Mouse (Mus musculus) forebrain, embryonic 14.5 days (tissue): Measurements from ENCODE around the gene Def6. TPM values are rescaled to one million over a fixed set of nuclear protein-coding genes. Genes with fewer than 3 reads are reported as not detected.

Experiments
- ATAC-seq: fragments of 200-750 bp; cut with Nextera tagmentation; 2 replicates; pipeline ENCODE4 v1.8.0; 2017; ENCODE audit warnings: mild to moderate bottlenecking, moderate library complexity
- DNase-seq: peaks from one replicate; pipeline ENCODE4 v3.0.0-alpha.2; 2015; ENCODE audit warnings: low spot score
- H3K27ac ChIP-seq: fragments of 300-500 bp; sonication (generic); 2 replicates; pipeline ENCODE4 v1.5.1; 2014; ENCODE audit warnings: low read depth, mild to moderate bottlenecking, control low read depth, low read length, moderate library complexity
- H3K27me3 ChIP-seq: fragments of 300-500 bp; sonication (generic); replicated peaks from 2 replicates; pipeline ENCODE4 v1.6.1; 2014; ENCODE audit warnings: low read length, control low read depth, mixed read lengths; ENCODE audit not compliant: control insufficient read depth, insufficient read depth
- H3K36me3 ChIP-seq: fragments of 300-500 bp; sonication (generic); 2 replicates; pipeline ENCODE4 v1.6.1; 2014; ENCODE audit warnings: low read length, control low read depth; ENCODE audit not compliant: control insufficient read depth, insufficient read depth
- H3K4me1 ChIP-seq: fragments of 300-500 bp; sonication (generic); 2 replicates; pipeline ENCODE4 v1.6.1; 2014; ENCODE audit warnings: antibody characterized with exemption, low read length, control low read depth; ENCODE audit not compliant: control insufficient read depth, insufficient read depth
- H3K4me2 ChIP-seq: fragments of 300-500 bp; sonication (generic); 2 replicates; pipeline ENCODE4 v1.6.1; 2014; ENCODE audit warnings: mild to moderate bottlenecking, control low read depth, low read length
- H3K4me3 ChIP-seq: fragments of 300-500 bp; sonication (generic); 2 replicates; pipeline ENCODE4 v1.5.1; 2014; ENCODE audit warnings: low read depth, low read length, control low read depth
- H3K9ac ChIP-seq: fragments of 300-500 bp; sonication (generic); 2 replicates; pipeline ENCODE4 v1.6.1; 2014; ENCODE audit warnings: mild to moderate bottlenecking, low read length, control low read depth, moderate library complexity
- H3K9me3 ChIP-seq: fragments of 300-500 bp; sonication (generic); replicated peaks from 2 replicates; pipeline ENCODE4 v1.6.1; 2016; ENCODE audit warnings: low read length, control low read depth, mixed read lengths; ENCODE audit not compliant: control insufficient read depth
- WGBS: fragments of 180-500 bp; shearing (Covaris S2); extraction: QIAGEN DNeasy Blood & Tissue Kit; methylation state at CpG from one replicate; pipeline ENCODE4 v1.1.7; 2014; 5-methylcytosine and 5-hydroxymethylcytosine counted together
- polyA plus RNA-seq: library from polyadenylated mRNA; unstranded; fragments of >200 nt; fragmentation: Nextera tagmentation; extraction: Ambion mirVana; gene quantifications from 2 replicates; pipeline ENCODE4 v1.2.1, GENCODE M21; 2014

Def6 gene
- polyA plus RNA-seq, 1 experiment from 2014 or later = 2.4 TPM

GRCm38 (mm10) chr17:28271537-28272266 is 64.1 kb downstream of the Def6 start:
- H3K4me3 ChIP-seq = no peak overlapping the region
- DNase-seq = no peak
- 0 out of 2 replicates have a peak overlapping the region, but pooled peaks have one; percentile 2 for H3K27ac ChIP-seq
- no peaks in the 10 kb centered on the region for H3K4me1 ChIP-seq
- no peak overlapping the region for H3K4me2 ChIP-seq
- WGBS = 79% methylated on average over 12 of the region's 12 CpGs
- no peaks in the 10 kb centered on the region for H3K36me3 ChIP-seq
- ATAC-seq = no peak
- no peaks in the 10 kb centered on the region for H3K27me3 ChIP-seq
- H3K9me3 ChIP-seq = no peaks in the 10 kb centered on the region
- H3K9ac ChIP-seq = no peak overlapping the region

DNA sequence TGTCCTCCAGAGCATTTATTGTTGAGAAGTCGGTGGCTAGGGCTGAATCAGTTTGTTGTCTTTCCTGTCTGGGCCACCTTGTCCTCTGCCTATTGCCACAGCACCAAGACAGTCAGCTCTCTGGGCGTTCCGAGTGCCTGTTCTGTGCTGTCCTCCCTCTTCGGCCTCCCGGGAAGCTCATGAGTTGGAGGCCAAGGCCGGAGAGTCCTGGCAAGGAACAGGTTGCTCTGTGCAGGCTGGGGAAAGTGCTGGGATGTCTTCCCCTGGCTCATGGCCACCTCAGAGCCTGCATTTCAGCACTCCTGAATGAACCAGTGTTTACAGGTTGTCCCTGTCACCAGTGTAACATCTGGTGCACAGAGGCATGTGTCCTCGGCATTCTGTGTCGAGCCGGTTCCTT is 64.7 kb downstream of the Def6 start:
- ATAC-seq (no peak), DNase-seq (no peak)
- WGBS = 88% methylated on average over 9 of the region's 9 CpGs
- no peak overlapping the region for H3K4me2 ChIP-seq
- H3K9ac ChIP-seq = no peak overlapping the region
- no peaks in the 10 kb centered on the region for H3K9me3 ChIP-seq
- no peaks in the 10 kb centered on the region for H3K4me1 ChIP-seq
- H3K36me3 ChIP-seq = no peaks in the 10 kb centered on the region
- H3K27ac ChIP-seq = 0 out of 2 replicates have a peak overlapping the region, but pooled peaks have one; percentile 2
- no peaks in the 10 kb centered on the region for H3K27me3 ChIP-seq
- no peak overlapping the region for H3K4me3 ChIP-seq

DNA sequence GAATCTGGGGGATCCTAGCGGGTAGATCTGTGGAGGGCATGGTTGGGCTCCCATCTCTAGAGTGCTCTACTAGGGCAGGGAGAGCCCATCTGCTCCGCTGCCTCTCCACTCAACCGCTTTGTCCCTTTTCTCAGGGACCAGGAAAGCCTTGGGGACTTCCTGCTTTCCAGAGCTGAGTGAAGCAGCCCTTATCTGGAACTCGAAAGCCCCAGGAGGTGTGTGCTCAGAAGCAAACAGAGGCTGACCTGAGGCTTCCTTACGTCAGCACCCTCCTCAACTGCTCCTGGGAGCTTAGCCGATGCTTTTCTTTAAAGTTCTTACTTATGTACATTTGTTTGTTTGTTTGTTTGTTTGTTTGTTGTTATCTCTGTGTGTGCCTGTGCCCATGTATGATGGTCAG is 65.3 kb downstream of the Def6 start:
- Histone ChIP-seq H3K4me1 (no peaks in the 10 kb centered on the region), H3K4me3 (no peak overlapping the region), H3K27ac (no peak overlapping the region), H3K4me2 (no peak overlapping the region), H3K9ac (no peak overlapping the region; the same call in 1 of the 2 replicates), H3K9me3 (no peaks in the 10 kb centered on the region), H3K27me3 (no peaks in the 10 kb centered on the region), H3K36me3 (no peaks in the 10 kb centered on the region)
- DNase-seq (no peak), ATAC-seq (no peak)
- WGBS = 88% methylated on average over 6 of the region's 6 CpGs

DNA sequence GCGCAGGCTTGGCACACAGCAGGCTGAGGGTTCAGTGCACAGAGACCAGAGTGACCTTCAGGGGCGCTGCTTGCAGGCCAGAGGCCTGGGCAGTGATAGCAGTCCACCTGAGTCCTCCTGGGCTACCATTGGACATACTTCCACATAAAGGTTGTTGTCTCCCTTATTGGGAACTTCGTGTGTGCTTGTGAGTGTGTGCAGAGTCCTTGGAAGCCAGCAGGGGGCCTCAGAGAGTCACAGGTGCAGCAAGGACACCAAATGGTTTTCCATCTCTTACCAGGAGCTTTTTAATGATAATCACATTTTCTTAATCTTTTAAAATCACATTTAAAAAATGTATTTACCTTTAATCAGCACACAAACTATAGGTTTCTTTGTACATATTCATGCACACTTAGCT is 67.2 kb downstream of the Def6 start:
- no peak for DNase-seq
- H3K4me3 ChIP-seq = no peak overlapping the region
- H3K9me3 ChIP-seq = no peaks in the 10 kb centered on the region
- H3K4me2 ChIP-seq = no peak overlapping the region
- no peak for ATAC-seq
- H3K27ac ChIP-seq = no peak overlapping the region
- H3K36me3 ChIP-seq = no peaks in the 10 kb centered on the region
- 73% methylated on average over 3 of the region's 3 CpGs for WGBS
- no peaks in the 10 kb centered on the region for H3K27me3 ChIP-seq
- H3K4me1 ChIP-seq = no peaks in the 10 kb centered on the region
- H3K9ac ChIP-seq = no peak overlapping the region

- no peak overlapping the region for H3K27ac ChIP-seq
- DNase-seq (no peak), ATAC-seq (no peak)
- no peak overlapping the region for H3K4me3 ChIP-seq
- no peaks in the 10 kb centered on the region for H3K27me3 ChIP-seq
- no peak overlapping the region for H3K4me2 ChIP-seq
- no peaks in the 10 kb centered on the region for H3K4me1 ChIP-seq
- no peaks in the 10 kb centered on the region for H3K36me3 ChIP-seq
- H3K9me3 ChIP-seq = no peaks in the 10 kb centered on the region
- H3K9ac ChIP-seq = no peak overlapping the region
- 83% methylated on average over 14 of the region's 14 CpGs for WGBS
Observed at GRCm38 (mm10) chr17:28277226-28277625, 69.6 kb downstream of the Def6 start.

GRCm38 (mm10) chr17:28277721-28278120 is 70.1 kb downstream of the Def6 start:
- H3K27ac ChIP-seq = no peak overlapping the region

GRCm38 (mm10) chr17:28278156-28278555 is 70.6 kb downstream of the Def6 start:
- 84% methylated on average over 3 of the region's 3 CpGs for WGBS
- H3K36me3 ChIP-seq = no peaks in the 10 kb centered on the region
- no peaks in the 10 kb centered on the region for H3K4me1 ChIP-seq
- H3K4me3 ChIP-seq = no peak overlapping the region
- DNase-seq = no peak
- no peak overlapping the region for H3K27ac ChIP-seq
- ATAC-seq = no peak
- H3K9ac ChIP-seq = no peak overlapping the region
- H3K27me3 ChIP-seq = no peaks in the 10 kb centered on the region
- no peak overlapping the region for H3K4me2 ChIP-seq
- H3K9me3 ChIP-seq = no peaks in the 10 kb centered on the region

More at GRCm38 (mm10) chr17:28277721-28278120, 70.1 kb downstream of the Def6 start:
- ATAC-seq (no peak), DNase-seq (no peak)
- Histone ChIP-seq H3K36me3 (no peaks in the 10 kb centered on the region), H3K27me3 (no peaks in the 10 kb centered on the region), H3K9me3 (no peaks in the 10 kb centered on the region), H3K4me2 (no peak overlapping the region), H3K4me1 (no peaks in the 10 kb centered on the region), H3K4me3 (no peak overlapping the region), H3K9ac (no peak overlapping the region)
- 87% methylated on average over 10 of the region's 10 CpGs for WGBS

Other genes with a start within 250 kb of the Def6 start
- gene Tcp11, start 127.1 kb upstream of the Def6 start, polyA plus RNA-seq = 1.6 TPM in 2 replicates
- 4.7 TPM in 2 replicates for gene Scube3, start 65.6 kb upstream of the Def6 start, polyA plus RNA-seq
- gene Zfp523, start 30.6 kb upstream of the Def6 start, polyA plus RNA-seq = 31.0 and 33.9 TPM in 2 replicates
- 1.7 and 1.8 TPM in 2 replicates for gene Ppard, start 24.9 kb downstream of the Def6 start, polyA plus RNA-seq
- 21.7 and 24.5 TPM in 2 replicates for gene Fance, start 105.7 kb downstream of the Def6 start, polyA plus RNA-seq
- 360 and 532 TPM in 2 replicates for gene Rpl10a, start 120.7 kb downstream of the Def6 start, polyA plus RNA-seq
- gene Tead3, start 143.0 kb downstream of the Def6 start, polyA plus RNA-seq = 1.8 and 2.4 TPM in 2 replicates
- 1.3 and 1.5 TPM in 2 replicates for gene Tulp1, start 157.4 kb downstream of the Def6 start, polyA plus RNA-seq